Mouse (Mus musculus) kidney, embryonic 15.5 days (tissue): Measurements from ENCODE around the gene Ttc9b. TPM values are rescaled to one million over a fixed set of nuclear protein-coding genes. Genes with fewer than 3 reads are reported as not detected.

Experiments used
- ATAC-seq: fragments of 200-750 bp; cut with Nextera tagmentation; replicated peaks from 2 replicates; pipeline ENCODE4 v1.8.0; 2017; ENCODE audit warnings: moderate TSS enrichment; ENCODE audit not compliant: low FRiP score
- H3K27ac ChIP-seq: fragments of 300-500 bp; sonication (generic); 2 replicates; pipeline ENCODE4 v1.5.1; 2015; ENCODE audit warnings: mild to moderate bottlenecking, inconsistent platforms
- H3K27me3 ChIP-seq: fragments of 300-500 bp; sonication (generic); 2 replicates; pipeline ENCODE4 v1.6.1; 2015; ENCODE audit warnings: inconsistent platforms
- H3K36me3 ChIP-seq: fragments of 300-500 bp; sonication (generic); 2 replicates; pipeline ENCODE4 v1.6.1; 2015; ENCODE audit warnings: inconsistent platforms
- H3K4me1 ChIP-seq: fragments of 300-500 bp; sonication (generic); 2 replicates; pipeline ENCODE4 v1.6.1; 2015; ENCODE audit warnings: inconsistent platforms
- H3K4me2 ChIP-seq: fragments of 300-500 bp; sonication (generic); 2 replicates; pipeline ENCODE4 v1.6.1; 2015; ENCODE audit warnings: moderate library complexity, mild to moderate bottlenecking, inconsistent platforms
- H3K4me3 ChIP-seq: fragments of 300-500 bp; sonication (generic); replicated peaks from 2 replicates; pipeline ENCODE4 v1.5.1; 2015; ENCODE audit warnings: mild to moderate bottlenecking, inconsistent platforms
- H3K9ac ChIP-seq: fragments of 300-500 bp; sonication (generic); 2 replicates; pipeline ENCODE4 v1.6.1; 2015; ENCODE audit warnings: mild to moderate bottlenecking, inconsistent platforms
- H3K9me3 ChIP-seq: fragments of 300-500 bp; sonication (generic); replicated peaks from 2 replicates; pipeline ENCODE4 v1.6.1; 2016; ENCODE audit warnings: inconsistent platforms
- WGBS: fragments of 180-500 bp; shearing (Covaris S2); methylation state at CpG from one replicate; pipeline ENCODE4 v1.1.7; 2015; ENCODE audit warnings: mixed read lengths; 5-methylcytosine and 5-hydroxymethylcytosine counted together
- polyA plus RNA-seq: library from polyadenylated mRNA; unstranded; fragments of >200 nt; fragmentation: Nextera tagmentation; extraction: Ambion mirVana; gene quantifications from 2 replicates; pipeline ENCODE4 v1.2.1, GENCODE M21; 2015

Ttc9b gene
- polyA plus RNA-seq, 1 experiment from 2014 or later = 0.86 TPM

GRCm38 (mm10) chr7:27674195-27674521 lies 20.4 kb downstream of the Ttc9b start:
- WGBS = 1% methylated on average over 38 of the region's 38 CpGs
- no peaks in the 10 kb centered on the region for H3K27me3 ChIP-seq
- H3K4me1 ChIP-seq = peaks cover 31% of the 10 kb centered on the region

GRCm38 (mm10) chr7:27674522-27675221 lies 21.0 kb downstream of the Ttc9b start, which contains the start of gene Map3k10:
TSS of gene Map3k10 (minus strand) at chr7:27674598.
- Histone ChIP-seq H3K4me3 (peak within 1 kb of the TSS; percentile 83), H3K4me1 (peaks cover 31% of the 10 kb centered on the region), H3K36me3 (peaks cover 21% of the 10 kb centered on the region; the same call in 1 of the 2 replicates), H3K27me3 (no peaks in the 10 kb centered on the region), H3K9ac (peak within 1 kb of the TSS; percentile 76), H3K9me3 (no peaks in the 10 kb centered on the region), H3K27ac (peak within 1 kb of the TSS; percentile 94), H3K4me2 (peak within 1 kb of the TSS; percentile 94)
- under 1% methylated on average over 31 of the region's 31 CpGs for WGBS
- peak; percentile 98 for ATAC-seq

More at GRCm38 (mm10) chr7:27674195-27674521, 20.4 kb downstream of the Ttc9b start:
- Histone ChIP-seq H3K4me2 (peak overlapping the region; percentile 94), H3K27ac (peak overlapping the region; percentile 94), H3K9ac (peak overlapping the region; percentile 76), H3K36me3 (peaks cover 21% of the 10 kb centered on the region), H3K9me3 (no peaks in the 10 kb centered on the region), H3K4me3 (peak overlapping the region; percentile 83)
- ATAC-seq = no peak; the same call in 1 of the 2 replicates

- ATAC-seq = no peak
- Histone ChIP-seq H3K27me3 (no peaks in the 10 kb centered on the region), H3K9ac (no peak overlapping the region), H3K4me1 (peaks cover 31% of the 10 kb centered on the region), H3K4me2 (peak overlapping the region; percentile 94), H3K4me3 (peak overlapping the region; percentile 83), H3K9me3 (no peaks in the 10 kb centered on the region), H3K27ac (no peak overlapping the region), H3K36me3 (peaks cover 16% of the 10 kb centered on the region; the same call in 1 of the 2 replicates)
- 34% methylated on average over 14 of the region's 14 CpGs for WGBS
Observed at GRCm38 (mm10) chr7:27675222-27675612, 21.5 kb downstream of the Ttc9b start.

- Histone ChIP-seq H3K27ac (no peak overlapping the region), H3K27me3 (no peaks in the 10 kb centered on the region), H3K36me3 (no peaks in the 10 kb centered on the region), H3K9ac (no peak overlapping the region), H3K4me2 (no peak overlapping the region), H3K4me1 (peaks cover 8% of the 10 kb centered on the region), H3K4me3 (no peak overlapping the region), H3K9me3 (no peaks in the 10 kb centered on the region)
- ATAC-seq = no peak
- WGBS = 64% methylated on average over 2 of the region's 2 CpGs
Observed at GRCm38 (mm10) chr7:27683218-27683617, 29.5 kb downstream of the Ttc9b start.

GRCm38 (mm10) chr7:27685220-27685619 lies 31.5 kb downstream of the Ttc9b start:
- no peak overlapping the region for H3K4me3 ChIP-seq
- no peak overlapping the region for H3K27ac ChIP-seq
- WGBS = 38% methylated on average over 5 of the region's 5 CpGs
- H3K9me3 ChIP-seq = no peaks in the 10 kb centered on the region
- H3K27me3 ChIP-seq = no peaks in the 10 kb centered on the region
- H3K4me2 ChIP-seq = peak overlapping the region; percentile 25; the same call in 1 of the 2 replicates
- H3K36me3 ChIP-seq = no peaks in the 10 kb centered on the region
- peaks cover 17% of the 10 kb centered on the region for H3K4me1 ChIP-seq
- H3K9ac ChIP-seq = no peak overlapping the region
- ATAC-seq = no peak

GRCm38 (mm10) chr7:27685681-27686080 lies 32.0 kb downstream of the Ttc9b start:
- ATAC-seq = no peak
- H3K9ac ChIP-seq = no peak overlapping the region
- WGBS = 0% methylated on average over 6 of the region's 6 CpGs
- H3K9me3 ChIP-seq = no peaks in the 10 kb centered on the region
- no peak overlapping the region for H3K4me3 ChIP-seq
- no peak overlapping the region for H3K27ac ChIP-seq
- H3K4me1 ChIP-seq = peaks cover 18% of the 10 kb centered on the region
- no peaks in the 10 kb centered on the region for H3K27me3 ChIP-seq
- no peaks in the 10 kb centered on the region for H3K36me3 ChIP-seq
- H3K4me2 ChIP-seq = peak overlapping the region; percentile 25; the same call in 1 of the 2 replicates

GRCm38 (mm10) chr7:27687043-27687442 lies 33.3 kb downstream of the Ttc9b start:
- Histone ChIP-seq H3K4me3 (no peak overlapping the region), H3K27ac (no peak overlapping the region), H3K4me1 (peaks cover 18% of the 10 kb centered on the region), H3K4me2 (no peak overlapping the region), H3K9me3 (no peaks in the 10 kb centered on the region), H3K27me3 (no peaks in the 10 kb centered on the region), H3K36me3 (no peaks in the 10 kb centered on the region), H3K9ac (no peak overlapping the region)
- 88% methylated on average over 1 of the region's 1 CpGs for WGBS
- ATAC-seq = no peak

GRCm38 (mm10) chr7:27687836-27688235 lies 34.1 kb downstream of the Ttc9b start:
- H3K4me2 ChIP-seq = peak overlapping the region; percentile 72
- no peak for ATAC-seq
- H3K9me3 ChIP-seq = no peaks in the 10 kb centered on the region
- 0 out of 2 replicates have a peak overlapping the region, but pooled peaks have one; percentile 62 for H3K9ac ChIP-seq
- H3K27ac ChIP-seq = no peak overlapping the region
- peaks cover 18% of the 10 kb centered on the region for H3K4me1 ChIP-seq
- H3K4me3 ChIP-seq = no peak overlapping the region; the same call in 1 of the 2 replicates
- no peaks in the 10 kb centered on the region for H3K27me3 ChIP-seq
- H3K36me3 ChIP-seq = no peaks in the 10 kb centered on the region
- WGBS = 73% methylated on average over 3 of the region's 3 CpGs

GRCm38 (mm10) chr7:27688246-27688788 lies 34.6 kb downstream of the Ttc9b start:
- H3K9ac ChIP-seq = peak overlapping the region; percentile 62
- peaks cover 18% of the 10 kb centered on the region for H3K4me1 ChIP-seq
- peak overlapping the region; percentile 83; the same call in 1 of the 2 replicates for H3K27ac ChIP-seq
- H3K27me3 ChIP-seq = no peaks in the 10 kb centered on the region
- H3K9me3 ChIP-seq = no peaks in the 10 kb centered on the region
- ATAC-seq = no peak
- WGBS = 33% methylated on average over 14 of the region's 14 CpGs
- H3K36me3 ChIP-seq = no peaks in the 10 kb centered on the region
- peak overlapping the region; percentile 55 for H3K4me3 ChIP-seq
- H3K4me2 ChIP-seq = peak overlapping the region; percentile 72

- 1% methylated on average over 19 of the region's 19 CpGs for WGBS
- H3K4me2 ChIP-seq = peak within 1 kb of the TSS; percentile 72
- H3K9ac ChIP-seq = peak within 1 kb of the TSS; percentile 62
- H3K9me3 ChIP-seq = no peaks in the 10 kb centered on the region
- H3K4me3 ChIP-seq = peak within 1 kb of the TSS; percentile 55
- peaks cover 18% of the 10 kb centered on the region for H3K4me1 ChIP-seq
- ATAC-seq = peak; percentile 99
- peak within 1 kb of the TSS; percentile 83 for H3K27ac ChIP-seq
- no peaks in the 10 kb centered on the region for H3K27me3 ChIP-seq
- H3K36me3 ChIP-seq = no peaks in the 10 kb centered on the region
Observed at GRCm38 (mm10) chr7:27688815-27689612, 35.3 kb downstream of the Ttc9b start, which contains the start of gene Zfp607b. TSS of gene Zfp607b (plus strand) at chr7:27689340.

- no peaks in the 10 kb centered on the region for H3K9me3 ChIP-seq
- no peaks in the 10 kb centered on the region for H3K36me3 ChIP-seq
- no peak overlapping the region for H3K27ac ChIP-seq
- H3K4me1 ChIP-seq = peaks cover 12% of the 10 kb centered on the region
- no peak for ATAC-seq
- no peak overlapping the region for H3K9ac ChIP-seq
- no peak overlapping the region for H3K4me3 ChIP-seq
- H3K27me3 ChIP-seq = no peaks in the 10 kb centered on the region
- H3K4me2 ChIP-seq = no peak overlapping the region
- 40% methylated on average over 5 of the region's 5 CpGs for WGBS
Observed at GRCm38 (mm10) chr7:27691076-27691475, 37.4 kb downstream of the Ttc9b start.

- no peak overlapping the region for H3K9ac ChIP-seq
- no peaks in the 10 kb centered on the region for H3K27me3 ChIP-seq
- no peak overlapping the region for H3K4me2 ChIP-seq
- no peaks in the 10 kb centered on the region for H3K9me3 ChIP-seq
- no peak overlapping the region for H3K4me3 ChIP-seq
- no peak for ATAC-seq
- no peak overlapping the region for H3K27ac ChIP-seq
- WGBS = 64% methylated on average over 3 of the region's 3 CpGs
- no peaks in the 10 kb centered on the region for H3K4me1 ChIP-seq
- H3K36me3 ChIP-seq = no peaks in the 10 kb centered on the region
Observed at GRCm38 (mm10) chr7:27696711-27697110, 43.0 kb downstream of the Ttc9b start.
